Mouse (Mus musculus): Measurements from ENCODE around the gene A3galt2.

DNA sequence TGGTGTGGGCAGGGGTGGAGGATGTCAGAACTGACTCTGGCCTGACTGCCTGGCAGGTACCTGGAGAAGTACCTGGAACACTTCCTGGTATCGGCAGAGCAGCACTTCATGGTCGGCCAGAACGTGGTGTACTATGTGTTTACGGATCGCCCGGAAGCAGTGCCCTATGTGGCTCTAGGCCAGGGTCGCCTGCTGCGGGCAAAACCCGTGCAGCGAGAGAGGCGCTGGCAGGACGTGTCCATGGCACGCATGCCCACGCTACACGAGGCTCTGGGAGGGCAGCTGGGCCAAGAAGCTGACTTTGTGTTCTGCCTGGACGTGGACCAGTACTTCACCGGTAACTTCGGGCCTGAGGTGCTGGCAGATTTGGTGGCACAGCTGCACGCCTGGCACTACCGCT is 11.8 kb downstream of the A3galt2 start:
- TF ChIP-seq GATA1 (IDR thresholded peaks at IDR 0.05; ENCODE audit: borderline replicate concordance, low read length) (no peak), FLI1 (IDR thresholded peaks at IDR 0.05; ENCODE audit: low read length) (no peak)
